Mouse (Mus musculus): ENCODE measurements around the gene Olfr1462. TPM values are rescaled to one million over a fixed set of nuclear protein-coding genes. Genes with fewer than 3 reads are reported as not detected.

Olfr1462 gene
- not detected in 2 replicates for polyA plus RNA-seq (2016; fragmentation: Nextera tagmentation; extraction: Ambion mirVana)

DNA sequence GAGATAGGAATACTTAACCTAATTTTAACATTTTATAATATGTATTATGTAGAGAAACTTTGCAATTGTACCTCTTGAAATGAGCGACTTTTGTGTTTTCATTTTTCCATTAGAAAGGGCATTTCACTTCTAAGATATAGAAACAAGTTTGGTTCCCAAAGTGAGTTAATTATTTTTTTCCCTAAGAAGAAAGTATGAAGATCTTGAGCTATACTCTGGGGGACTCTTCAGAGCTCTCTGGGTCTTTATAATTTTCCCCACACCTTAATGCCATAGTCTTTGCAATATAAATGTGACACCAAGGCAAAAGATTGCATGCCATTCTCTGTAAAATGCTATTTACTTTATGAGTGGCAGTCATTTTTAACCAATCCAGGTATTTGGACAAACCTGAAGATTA, at the start of gene Olfr1462:
Gene Olfr1462 (plus strand): TSS at position 301 of the 400 bp plus-strand sequence.
- Histone ChIP-seq H3K9me3 (peaks cover 8% of the 10 kb centered on the region; the same call in 1 of the 2 replicates), H3K27me3 (no peaks in the 10 kb centered on the region), H3K9ac (no peak within 1 kb of the TSS), H3K4me1 (no peaks in the 10 kb centered on the region), H3K36me3 (no peaks in the 10 kb centered on the region), H3K27ac (no peak within 1 kb of the TSS), H3K4me2 (replicated peaks) (no peak within 1 kb of the TSS), H3K4me3 (no peak within 1 kb of the TSS)
- 85% methylated on average over 1 of the region's 1 CpGs for WGBS
- ATAC-seq (ENCODE audit: insufficient number of reproducible peaks, insufficient read depth, low FRiP score, low TSS enrichment), result no peak

DNA sequence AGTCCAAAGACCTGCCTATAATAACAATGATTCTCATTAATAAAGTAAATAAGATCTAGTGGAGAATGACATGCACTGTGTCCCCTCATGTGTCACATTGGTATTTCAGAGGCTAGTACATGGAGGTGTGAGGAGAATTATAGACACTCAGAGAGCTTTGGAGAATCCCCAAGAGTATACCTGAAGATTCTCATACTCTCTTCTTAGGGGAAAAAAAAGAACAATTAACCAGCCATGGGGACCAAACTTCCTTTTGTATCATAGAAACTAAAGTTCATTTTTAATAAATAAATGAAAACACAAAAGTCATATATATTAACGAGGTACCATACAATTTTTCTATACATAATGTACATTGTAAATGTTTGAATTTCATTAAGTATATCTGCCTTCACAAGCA, 36.1 kb upstream of the Olfr1462 start, which contains the start of gene Olfr1459:
Gene Olfr1459 (minus strand): TSS at position 101 of the 400 bp plus-strand sequence.
- no peak for ATAC-seq (ENCODE audit: insufficient number of reproducible peaks, insufficient read depth, low FRiP score, low TSS enrichment)
- no peak within 1 kb of the TSS for H3K9ac ChIP-seq
- H3K27ac ChIP-seq, result no peak within 1 kb of the TSS
- no peaks in the 10 kb centered on the region for H3K27me3 ChIP-seq
- 0 out of 2 replicates have a peak, but pooled peaks cover 4% of the 10 kb centered on the region for H3K9me3 ChIP-seq
- H3K4me2 ChIP-seq (replicated peaks), result no peak within 1 kb of the TSS
- WGBS, result 77% methylated on average over 1 of the region's 1 CpGs
- H3K4me3 ChIP-seq, result no peak within 1 kb of the TSS
- H3K36me3 ChIP-seq, result no peaks in the 10 kb centered on the region
- H3K4me1 ChIP-seq, result no peaks in the 10 kb centered on the region

GRCm38 (mm10) chr19:13162700-13163099, 22.8 kb upstream of the Olfr1462 start, which contains the start of gene Olfr1461:
Gene Olfr1461 (plus strand): TSS chr19:13163000.
- Histone ChIP-seq H3K9ac (no peak within 1 kb of the TSS), H3K4me1 (no peaks in the 10 kb centered on the region), H3K27ac (no peak within 1 kb of the TSS), H3K27me3 (no peaks in the 10 kb centered on the region), H3K36me3 (no peaks in the 10 kb centered on the region), H3K4me3 (no peak within 1 kb of the TSS), H3K4me2 (replicated peaks) (no peak within 1 kb of the TSS), H3K9me3 (no peaks in the 10 kb centered on the region)
- 48% methylated on average over 1 of the region's 1 CpGs for WGBS
- ATAC-seq (ENCODE audit: insufficient number of reproducible peaks, insufficient read depth, low FRiP score, low TSS enrichment), result no peak

- Histone ChIP-seq H3K9me3 (0 out of 2 replicates have a peak, but pooled peaks cover 2% of the 10 kb centered on the region), H3K4me1 (no peaks in the 10 kb centered on the region), H3K36me3 (no peaks in the 10 kb centered on the region), H3K27me3 (no peaks in the 10 kb centered on the region), H3K4me3 (no peak overlapping the region), H3K27ac (no peak overlapping the region), H3K4me2 (replicated peaks) (no peak overlapping the region), H3K9ac (no peak overlapping the region)
- no peak for ATAC-seq (ENCODE audit: insufficient number of reproducible peaks, insufficient read depth, low FRiP score, low TSS enrichment)
- whole genome bisulfite sequencing, result 87% methylated on average over 11 of the region's 11 CpGs
Measured at GRCm38 (mm10) chr19:13221666-13222065, 36.1 kb downstream of the Olfr1462 start.

GRCm38 (mm10) chr19:13231028-13231427, 45.5 kb downstream of the Olfr1462 start, which contains the start of gene Olfr1463:
Gene Olfr1463 (plus strand): TSS chr19:13231328.
- Histone ChIP-seq H3K9me3 (peaks cover 13% of the 10 kb centered on the region; the same call in 1 of the 2 replicates), H3K9ac (no peak within 1 kb of the TSS), H3K27ac (no peak within 1 kb of the TSS), H3K4me2 (replicated peaks) (no peak within 1 kb of the TSS), H3K4me3 (no peak within 1 kb of the TSS), H3K27me3 (no peaks in the 10 kb centered on the region), H3K36me3 (no peaks in the 10 kb centered on the region), H3K4me1 (no peaks in the 10 kb centered on the region)
- no peak for ATAC-seq (ENCODE audit: insufficient number of reproducible peaks, insufficient read depth, low FRiP score, low TSS enrichment)

Other genes starting within 250 kb of the Olfr1462 start
- gene Olfr1450, start 235.5 kb upstream of the Olfr1462 start, polyA plus RNA-seq (2016; fragmentation: Nextera tagmentation; extraction: Ambion mirVana), result not detected in 2 replicates
- gene Olfr1451, start 190.7 kb upstream of the Olfr1462 start, polyA plus RNA-seq (2016; fragmentation: Nextera tagmentation; extraction: Ambion mirVana), result not detected in 2 replicates
- not detected in 2 replicates for gene Olfr1453, start 157.4 kb upstream of the Olfr1462 start, polyA plus RNA-seq (2016; fragmentation: Nextera tagmentation; extraction: Ambion mirVana)
- not detected in 2 replicates for gene Olfr1454, start 125.1 kb upstream of the Olfr1462 start, polyA plus RNA-seq (2016; fragmentation: Nextera tagmentation; extraction: Ambion mirVana)
- not detected in 2 replicates for gene Olfr1457, start 87.8 kb upstream of the Olfr1462 start, polyA plus RNA-seq (2016; fragmentation: Nextera tagmentation; extraction: Ambion mirVana)
- gene Olfr1458, start 79.0 kb upstream of the Olfr1462 start, polyA plus RNA-seq (2016; fragmentation: Nextera tagmentation; extraction: Ambion mirVana), result not detected in 2 replicates
- not detected in 2 replicates for gene Olfr1459, start 36.2 kb upstream of the Olfr1462 start, polyA plus RNA-seq (2016; fragmentation: Nextera tagmentation; extraction: Ambion mirVana)
- gene Olfr1461, start 22.7 kb upstream of the Olfr1462 start, polyA plus RNA-seq (2016; fragmentation: Nextera tagmentation; extraction: Ambion mirVana), result not detected in 2 replicates
- gene Olfr1463, start 45.6 kb downstream of the Olfr1462 start, polyA plus RNA-seq (2016; fragmentation: Nextera tagmentation; extraction: Ambion mirVana), result not detected in 2 replicates
- gene Olfr1465, start 129.8 kb downstream of the Olfr1462 start, polyA plus RNA-seq (2016; fragmentation: Nextera tagmentation; extraction: Ambion mirVana), result not detected in 2 replicates
- gene Olfr1466, start 153.1 kb downstream of the Olfr1462 start, polyA plus RNA-seq (2016; fragmentation: Nextera tagmentation; extraction: Ambion mirVana), result not detected in 2 replicates
- not detected in 2 replicates for gene Olfr1467, start 176.5 kb downstream of the Olfr1462 start, polyA plus RNA-seq (2016; fragmentation: Nextera tagmentation; extraction: Ambion mirVana)
- gene Olfr1469, start 222.1 kb downstream of the Olfr1462 start, polyA plus RNA-seq (2016; fragmentation: Nextera tagmentation; extraction: Ambion mirVana), result not detected in 2 replicates